Mouse (Mus musculus) spleen, postnatal 0 days (tissue): ENCODE measurements around the gene Zfp157. TPM values are rescaled to one million over a fixed set of nuclear protein-coding genes. Genes with fewer than 3 reads are reported as not detected.

Experiments
- polyA plus RNA-seq: library from polyadenylated mRNA; unstranded; fragments of >200 nt; fragmentation: Nextera tagmentation; extraction: Ambion mirVana; gene quantifications from 2 replicates; pipeline ENCODE4 v1.2.1, GENCODE M21; 2015

Zfp157 gene
- 10.5 and 12.1 TPM in 2 replicates for polyA plus RNA-seq

DNA sequence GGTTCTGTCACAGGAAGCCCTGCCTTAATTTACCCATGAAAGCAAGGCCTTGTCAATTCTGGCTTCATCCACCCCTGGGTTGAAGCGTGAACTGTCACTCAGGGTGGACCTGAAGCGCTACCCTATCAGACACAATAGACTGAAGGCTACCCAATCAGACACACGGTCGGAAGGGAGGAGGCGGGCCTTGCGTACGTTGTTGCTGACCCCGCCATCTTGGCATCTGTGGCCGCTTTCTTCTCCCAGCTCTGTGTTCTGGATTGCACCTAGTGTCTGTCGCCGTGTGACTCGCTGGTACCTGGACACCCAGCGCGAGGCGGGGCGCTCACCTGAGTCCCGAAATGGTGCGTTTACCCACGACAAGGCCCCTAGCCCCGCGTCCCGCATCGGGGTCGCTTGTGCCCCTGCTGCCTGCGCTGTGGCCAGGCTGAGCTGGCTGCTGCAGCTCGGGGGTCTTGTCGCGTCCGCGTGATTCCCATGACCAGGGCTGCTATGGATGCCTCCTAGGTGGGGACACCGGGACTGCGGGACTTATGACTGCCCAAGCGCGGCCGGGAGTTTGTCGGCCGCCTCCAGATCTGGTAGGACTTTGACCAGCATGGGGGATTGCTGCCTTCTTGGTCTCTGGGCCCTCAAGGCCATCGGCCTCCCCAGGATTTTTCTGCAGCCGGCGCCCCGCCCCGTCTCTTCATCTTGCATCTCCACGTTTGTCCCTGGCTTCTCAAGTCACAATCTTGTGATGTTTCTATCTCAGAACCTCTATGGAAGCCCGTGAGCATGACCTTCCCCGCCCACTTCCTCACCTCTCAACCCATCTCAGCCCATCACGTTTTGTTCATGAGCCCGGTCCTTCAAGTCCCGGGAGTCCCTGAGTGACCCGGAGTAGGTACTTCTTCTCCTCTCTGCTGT is at the start of gene Zfp157:
Gene Zfp157, plus strand, starts transcription at position 183 of the 909 bp plus-strand sequence.

Other genes with a start within 250 kb of the Zfp157 start
- gene Mblac1, start 247.2 kb upstream of the Zfp157 start, polyA plus RNA-seq: 6.0 and 7.3 TPM in 2 replicates
- 1.1 and 1.6 TPM in 2 replicates for gene Nxpe5, start 215.6 kb upstream of the Zfp157 start, polyA plus RNA-seq
- 59.8 and 75.8 TPM in 2 replicates for gene Lamtor4, start 186.0 kb upstream of the Zfp157 start, polyA plus RNA-seq
- 8.0 and 8.6 TPM in 2 replicates for gene BC037034, start 177.4 kb upstream of the Zfp157 start, polyA plus RNA-seq
- gene Gal3st4, start 168.6 kb upstream of the Zfp157 start, polyA plus RNA-seq: 0.49 and 0.56 TPM in 2 replicates
- gene Gm43720, start 161.5 kb upstream of the Zfp157 start, polyA plus RNA-seq: not detected in 2 replicates
- 1.5 TPM in 2 replicates for gene Gpc2, start 161.5 kb upstream of the Zfp157 start, polyA plus RNA-seq
- gene Stag3, start 161.2 kb upstream of the Zfp157 start, polyA plus RNA-seq: 1.8 and 2.4 TPM in 2 replicates
- 0.52 and 1.0 TPM in 2 replicates for gene Pvrig, start 99.5 kb upstream of the Zfp157 start, polyA plus RNA-seq
- not detected in 2 replicates for gene 1700123K08Rik, start 123.2 kb downstream of the Zfp157 start, polyA plus RNA-seq
- gene Zfp68, start 178.3 kb downstream of the Zfp157 start, polyA plus RNA-seq: 21.9 and 28.9 TPM in 2 replicates
- gene A430033K04Rik, start 181.4 kb downstream of the Zfp157 start, polyA plus RNA-seq: 5.0 and 5.4 TPM in 2 replicates